Mouse (Mus musculus) midbrain, embryonic 12.5 days (tissue): ENCODE results near the gene Ccdc85b. TPM values are rescaled to one million over a fixed set of nuclear protein-coding genes. Genes with fewer than 3 reads are reported as not detected.
A peak's percentile ranks its signal among the peaks of the same experiment; 100 is the strongest.
"Not testable (repeated sequence)": the region's sequence is repeated elsewhere in the genome, so short reads cannot be mapped to it uniquely, and the experiment has no call there.

Experiments
- ATAC-seq: fragments of 200-750 bp; cut with Nextera tagmentation; 2 replicates; pipeline ENCODE4 v1.8.0; 2017; ENCODE audit warnings: low read depth, moderate TSS enrichment, moderate library complexity; ENCODE audit not compliant: low FRiP score
- H3K27ac ChIP-seq: fragments of 300-500 bp; sonication (generic); replicated peaks from 2 replicates; pipeline ENCODE4 v1.5.1; 2016; ENCODE audit warnings: mild to moderate bottlenecking
- H3K27me3 ChIP-seq: fragments of 300-500 bp; sonication (generic); 2 replicates; pipeline ENCODE4 v1.6.1; 2016; ENCODE audit warnings: mild to moderate bottlenecking
- H3K36me3 ChIP-seq: fragments of 300-500 bp; sonication (generic); 2 replicates; pipeline ENCODE4 v1.6.1; 2016
- H3K4me1 ChIP-seq: fragments of 300-500 bp; sonication (generic); 2 replicates; pipeline ENCODE4 v1.6.1; 2016
- H3K4me2 ChIP-seq: fragments of 300-500 bp; sonication (generic); replicated peaks from 2 replicates; pipeline ENCODE4 v1.6.1; 2016; ENCODE audit warnings: mild to moderate bottlenecking, moderate library complexity
- H3K4me3 ChIP-seq: fragments of 300-500 bp; sonication (generic); 2 replicates; pipeline ENCODE4 v1.5.1; 2016; ENCODE audit warnings: mild to moderate bottlenecking
- H3K9ac ChIP-seq: fragments of 300-500 bp; sonication (generic); replicated peaks from 2 replicates; pipeline ENCODE4 v1.6.1; 2016; ENCODE audit warnings: mild to moderate bottlenecking, moderate library complexity
- H3K9me3 ChIP-seq: fragments of 300-500 bp; sonication (generic); 2 replicates; pipeline ENCODE4 v1.6.1; 2016; ENCODE audit warnings: mild to moderate bottlenecking
- WGBS: fragments of 180-500 bp; shearing (Covaris S2); methylation state at CpG from one replicate; pipeline ENCODE4 v1.1.7; 2016; 5-methylcytosine and 5-hydroxymethylcytosine counted together
- polyA plus RNA-seq: library from polyadenylated mRNA; unstranded; fragments of >200 nt; fragmentation: Nextera tagmentation; extraction: Ambion mirVana; gene quantifications from 2 replicates; pipeline ENCODE4 v1.2.1, GENCODE M21; 2016

Gene Ccdc85b
- polyA plus RNA-seq, 1 experiment from 2014 or later: 10.1 TPM

GRCm38 (mm10) chr19:5418750-5419466 lies 38.8 kb downstream of the Ccdc85b start:
- Histone ChIP-seq H3K4me2 (no peak overlapping the region), H3K27me3 (no peaks in the 10 kb centered on the region), H3K9me3 (no peaks in the 10 kb centered on the region), H3K4me3 (no peak overlapping the region), H3K9ac (no peak overlapping the region), H3K27ac (no peak overlapping the region), H3K36me3 (peaks cover 40% of the 10 kb centered on the region), H3K4me1 (peaks cover 11% of the 10 kb centered on the region)
- WGBS: 94% methylated on average over 8 of the region's 8 CpGs
- no peak for ATAC-seq

- no peak for ATAC-seq
- Histone ChIP-seq H3K27me3 (no peaks in the 10 kb centered on the region), H3K36me3 (peaks cover 5% of the 10 kb centered on the region; the same call in 1 of the 2 replicates), H3K4me3 (no peak overlapping the region), H3K4me1 (no peaks in the 10 kb centered on the region), H3K27ac (no peak overlapping the region), H3K9me3 (no peaks in the 10 kb centered on the region), H3K9ac (no peak overlapping the region), H3K4me2 (no peak overlapping the region)
- 67% methylated on average over 2 of the region's 2 CpGs for WGBS
Observed at GRCm38 (mm10) chr19:5414534-5414957, 43.1 kb downstream of the Ccdc85b start.

GRCm38 (mm10) chr19:5413840-5414239 lies 43.9 kb downstream of the Ccdc85b start:
- Histone ChIP-seq H3K4me1 (no peaks in the 10 kb centered on the region), H3K4me2 (no peak overlapping the region), H3K36me3 (no peaks in the 10 kb centered on the region), H3K9ac (no peak overlapping the region), H3K4me3 (no peak overlapping the region), H3K27me3 (no peaks in the 10 kb centered on the region), H3K27ac (no peak overlapping the region), H3K9me3 (no peaks in the 10 kb centered on the region)
- ATAC-seq: no peak
- WGBS: 68% methylated on average over 4 of the region's 4 CpGs

- H3K9ac ChIP-seq: no peak overlapping the region
- H3K4me2 ChIP-seq: no peak overlapping the region
- H3K4me3 ChIP-seq: no peak overlapping the region
- H3K27me3 ChIP-seq: no peaks in the 10 kb centered on the region
- no peak overlapping the region for H3K27ac ChIP-seq
- no peaks in the 10 kb centered on the region for H3K36me3 ChIP-seq
- H3K4me1 ChIP-seq: peaks cover 7% of the 10 kb centered on the region; the same call in 1 of the 2 replicates
- no peaks in the 10 kb centered on the region for H3K9me3 ChIP-seq
- ATAC-seq: no peak
- WGBS: 73% methylated on average over 5 of the region's 5 CpGs
Observed at GRCm38 (mm10) chr19:5411961-5412360, 45.7 kb downstream of the Ccdc85b start.

- Histone ChIP-seq H3K4me2 (no peak overlapping the region), H3K4me1 (peaks cover 12% of the 10 kb centered on the region), H3K4me3 (no peak overlapping the region), H3K36me3 (no peaks in the 10 kb centered on the region), H3K27me3 (no peaks in the 10 kb centered on the region), H3K9ac (no peak overlapping the region), H3K9me3 (no peaks in the 10 kb centered on the region), H3K27ac (no peak overlapping the region)
- ATAC-seq: no peak
- 91% methylated on average over 5 of the region's 5 CpGs for WGBS
Observed at GRCm38 (mm10) chr19:5410641-5411040, 47.1 kb downstream of the Ccdc85b start.

- ATAC-seq: no peak
- H3K4me1 ChIP-seq: peaks cover 12% of the 10 kb centered on the region
- 77% methylated on average over 5 of the region's 5 CpGs for WGBS
- no peaks in the 10 kb centered on the region for H3K27me3 ChIP-seq
- no peak overlapping the region for H3K4me2 ChIP-seq
- H3K4me3 ChIP-seq: no peak overlapping the region
- H3K27ac ChIP-seq: no peak overlapping the region
- no peaks in the 10 kb centered on the region for H3K36me3 ChIP-seq
- H3K9ac ChIP-seq: no peak overlapping the region
- no peaks in the 10 kb centered on the region for H3K9me3 ChIP-seq
Observed at GRCm38 (mm10) chr19:5409068-5409467, 48.6 kb downstream of the Ccdc85b start.

- Histone ChIP-seq H3K9ac (peak overlapping the region; percentile 63), H3K9me3 (no peaks in the 10 kb centered on the region), H3K27me3 (no peaks in the 10 kb centered on the region), H3K4me2 (peak overlapping the region; percentile 75), H3K27ac (no peak overlapping the region), H3K4me1 (peaks cover 12% of the 10 kb centered on the region), H3K4me3 (no peak overlapping the region), H3K36me3 (no peaks in the 10 kb centered on the region)
- WGBS: 89% methylated on average over 13 of the region's 13 CpGs
- ATAC-seq: no peak
Observed at GRCm38 (mm10) chr19:5408057-5409001, 49.4 kb downstream of the Ccdc85b start.

GRCm38 (mm10) chr19:5407133-5407532 lies 50.6 kb downstream of the Ccdc85b start:
- H3K9ac ChIP-seq: peak overlapping the region; percentile 63
- WGBS: 14% methylated on average over 7 of the region's 7 CpGs
- peak; percentile 25 for ATAC-seq

GRCm38 (mm10) chr19:5406531-5407126 lies 51.1 kb downstream of the Ccdc85b start:
- peak overlapping the region; percentile 75 for H3K4me2 ChIP-seq
- H3K4me1 ChIP-seq: peaks cover 12% of the 10 kb centered on the region
- peak overlapping the region; percentile 81 for H3K27ac ChIP-seq
- ATAC-seq: peak; percentile 84
- WGBS: 13% methylated on average over 25 of the region's 25 CpGs
- H3K27me3 ChIP-seq, H3K9me3 ChIP-seq, H3K36me3 ChIP-seq: not testable (repeated sequence)
- peak overlapping the region; percentile 59 for H3K4me3 ChIP-seq
- H3K9ac ChIP-seq: peak overlapping the region; percentile 63

More at GRCm38 (mm10) chr19:5407133-5407532, 50.6 kb downstream of the Ccdc85b start:
- no peaks in the 10 kb centered on the region for H3K27me3 ChIP-seq
- peak overlapping the region; percentile 59 for H3K4me3 ChIP-seq
- H3K4me2 ChIP-seq: peak overlapping the region; percentile 75
- H3K4me1 ChIP-seq: peaks cover 12% of the 10 kb centered on the region
- H3K36me3 ChIP-seq: no peaks in the 10 kb centered on the region
- H3K27ac ChIP-seq: peak overlapping the region; percentile 81
- no peaks in the 10 kb centered on the region for H3K9me3 ChIP-seq

- peak overlapping the region; percentile 56 for H3K4me2 ChIP-seq
- H3K9me3 ChIP-seq: no peaks in the 10 kb centered on the region
- H3K4me3 ChIP-seq: peak overlapping the region; percentile 36
- H3K36me3 ChIP-seq: no peaks in the 10 kb centered on the region
- peak overlapping the region; percentile 43; the same call in 1 of the 2 replicates for H3K9ac ChIP-seq
- H3K4me1 ChIP-seq: peaks cover 12% of the 10 kb centered on the region
- H3K27ac ChIP-seq: peak overlapping the region; percentile 54; the same call in 1 of the 2 replicates
- no peaks in the 10 kb centered on the region for H3K27me3 ChIP-seq
- no peak for ATAC-seq
- 29% methylated on average over 7 of the region's 7 CpGs for WGBS
Observed at GRCm38 (mm10) chr19:5405924-5406323, 51.8 kb downstream of the Ccdc85b start.
